Mouse (Mus musculus): ENCODE measurements around the gene Irf3.

The Irf3 gene

GRCm38 (mm10) chr7:45037720-45038361 is 40.4 kb downstream of the Irf3 start:
- DNase-seq = peak; percentile 10

GRCm38 (mm10) chr7:45038411-45038810 is 41.0 kb downstream of the Irf3 start:
- no peak for DNase-seq

GRCm38 (mm10) chr7:45040851-45041250 is 43.4 kb downstream of the Irf3 start:
- DNase-seq = no peak

GRCm38 (mm10) chr7:45043307-45043706 is 45.9 kb downstream of the Irf3 start:
- no peak for DNase-seq

GRCm38 (mm10) chr7:45045741-45046140 is 48.3 kb downstream of the Irf3 start:
- DNase-seq = no peak

GRCm38 (mm10) chr7:45046853-45047350 is 49.5 kb downstream of the Irf3 start:
- no peak for DNase-seq

GRCm38 (mm10) chr7:45047491-45047890 is 50.0 kb downstream of the Irf3 start:
- DNase-seq = no peak

- no peak for DNase-seq
Measured at GRCm38 (mm10) chr7:45048001-45048890, 50.8 kb downstream of the Irf3 start.

GRCm38 (mm10) chr7:45048923-45049657 is 51.6 kb downstream of the Irf3 start:
- DNase-seq = no peak

- DNase-seq = peak; percentile 86
Measured at GRCm38 (mm10) chr7:45050945-45051600, 53.6 kb downstream of the Irf3 start.

GRCm38 (mm10) chr7:45051601-45051974 is 54.1 kb downstream of the Irf3 start:
- no peak for DNase-seq

All from layer of hippocampus, adult 9-11 months (tissue).